Mouse (Mus musculus): ENCODE measurements at regions not wholly inside any gene's neighbourhood (a gene's known extent, or its start where the extent isn't known, plus 50 kb on each side); places are given as distances from the start of the nearest gene placed in this dataset.

DNA sequence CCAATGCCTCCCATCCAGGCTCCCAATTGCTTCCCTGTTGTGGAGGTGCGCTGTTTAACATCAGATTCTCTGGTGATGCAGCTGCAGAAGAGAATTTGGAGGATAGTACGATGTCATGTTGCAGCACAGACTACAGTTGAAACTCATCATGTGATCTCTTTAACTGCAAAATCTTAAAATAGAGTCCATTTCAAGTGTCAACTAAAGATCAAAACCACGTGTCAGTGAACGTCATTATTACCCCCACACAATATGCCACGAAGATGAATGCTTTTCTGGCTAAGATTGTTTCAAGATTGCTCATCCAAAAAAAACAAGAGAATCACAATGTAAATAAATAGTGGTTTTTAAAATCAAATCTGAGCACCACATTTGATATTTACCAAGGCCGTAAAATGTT, 343.7 kb upstream of the Fam98a start:
- DNase-seq (ENCODE audit: low spot score), result no peak

DNA sequence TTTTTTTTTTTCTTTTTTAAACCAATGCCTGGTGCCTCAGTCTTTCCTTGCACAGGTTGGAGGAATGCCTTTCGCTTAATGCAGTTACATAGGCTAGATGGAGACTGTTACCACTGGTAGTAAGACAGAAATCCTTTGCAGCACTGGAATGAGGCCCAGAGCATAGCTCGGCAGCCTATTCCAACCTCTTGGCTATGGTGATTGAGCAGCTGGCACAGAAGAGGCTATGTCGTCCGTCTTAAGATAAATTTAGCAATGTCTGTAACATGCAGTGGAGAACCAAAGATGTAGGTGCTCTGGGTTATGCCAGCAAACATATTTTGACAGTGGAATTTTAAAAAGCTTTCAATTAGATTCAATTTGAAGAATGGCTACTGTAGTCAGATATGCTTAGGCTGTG, 343.2 kb upstream of the Fam98a start:
- no peak for DNase-seq (ENCODE audit: low spot score)

DNA sequence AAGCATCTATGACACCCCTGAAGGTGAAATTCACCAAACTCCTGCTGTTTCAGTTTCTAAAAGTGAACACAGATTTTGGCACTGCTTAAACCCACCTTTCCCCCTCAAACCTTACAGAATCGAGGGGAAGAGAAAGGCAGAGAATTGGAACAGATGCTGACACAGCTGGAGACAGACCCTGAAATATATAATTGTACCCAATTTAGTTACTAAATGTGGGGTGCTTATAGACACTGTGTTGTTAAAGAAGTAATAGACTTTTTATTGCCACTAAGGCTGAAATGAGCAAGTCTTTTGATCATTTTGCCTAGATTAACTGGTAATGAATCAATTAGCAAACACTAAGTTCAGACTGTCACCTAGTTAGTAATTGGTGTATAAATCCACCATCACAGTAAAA, 341.8 kb upstream of the Fam98a start:
- no peak for DNase-seq (ENCODE audit: low spot score)

DNA sequence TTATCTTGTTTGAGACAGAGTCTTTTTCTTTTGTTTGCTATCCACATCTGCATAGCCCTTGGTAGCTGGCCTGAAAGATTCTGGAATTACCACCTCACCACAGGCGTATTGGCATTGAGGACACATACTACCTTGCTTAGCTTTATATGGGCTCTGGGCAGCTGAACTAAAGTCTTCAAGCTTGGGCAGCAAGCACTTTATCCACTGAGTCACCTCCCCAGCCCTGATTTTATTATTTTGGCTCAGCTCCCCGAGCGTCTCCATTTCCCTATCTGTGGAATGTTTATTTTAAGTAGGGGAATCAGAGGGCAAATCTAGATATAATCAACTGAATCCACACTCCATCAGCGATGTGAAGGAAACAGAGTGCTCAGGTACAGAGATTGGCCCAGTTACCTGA, 340.4 kb upstream of the Fam98a start:
- no peak for DNase-seq (ENCODE audit: low spot score)

DNA sequence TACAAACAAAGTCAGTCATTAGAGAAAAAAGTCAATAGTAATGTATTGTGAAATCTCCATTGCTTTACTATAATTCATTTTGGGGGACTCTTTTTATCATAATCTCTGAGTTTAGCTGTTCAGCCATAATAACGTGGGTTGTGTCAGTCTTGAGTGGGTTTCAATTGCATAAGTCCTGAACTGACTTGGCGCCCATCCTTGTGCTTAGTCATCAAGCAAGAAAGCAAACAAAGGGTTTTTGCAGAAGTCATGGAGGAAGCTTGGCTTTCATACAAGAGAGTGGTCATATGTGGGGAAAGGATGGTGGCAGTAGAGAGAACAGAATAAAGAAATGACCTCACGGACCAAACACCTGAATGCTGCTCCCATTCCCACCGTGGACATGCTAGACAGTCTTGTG, 339.8 kb upstream of the Fam98a start:
- DNase-seq (ENCODE audit: low spot score), result no peak

DNA sequence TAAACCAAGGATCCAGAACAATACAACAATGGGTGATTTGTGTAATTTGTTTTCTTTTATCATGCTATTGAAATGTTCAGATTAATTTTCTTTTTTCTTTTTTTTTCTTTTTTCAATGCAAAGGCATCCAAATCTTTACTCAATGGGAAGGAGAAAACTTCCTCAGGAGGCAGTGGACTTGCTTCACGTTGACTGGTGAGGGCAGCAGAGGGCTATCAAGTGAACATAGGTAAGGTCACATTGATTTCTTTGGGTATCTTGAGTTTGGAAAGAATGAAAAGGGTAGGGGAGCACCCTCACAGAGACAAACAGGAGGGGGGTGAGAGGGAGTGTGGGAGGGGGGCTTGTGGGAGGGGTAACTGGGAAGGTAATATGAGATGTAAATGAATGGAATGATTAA, 326.1 kb upstream of the Fam98a start:
- DNase-seq (ENCODE audit: low spot score), result no peak

DNA sequence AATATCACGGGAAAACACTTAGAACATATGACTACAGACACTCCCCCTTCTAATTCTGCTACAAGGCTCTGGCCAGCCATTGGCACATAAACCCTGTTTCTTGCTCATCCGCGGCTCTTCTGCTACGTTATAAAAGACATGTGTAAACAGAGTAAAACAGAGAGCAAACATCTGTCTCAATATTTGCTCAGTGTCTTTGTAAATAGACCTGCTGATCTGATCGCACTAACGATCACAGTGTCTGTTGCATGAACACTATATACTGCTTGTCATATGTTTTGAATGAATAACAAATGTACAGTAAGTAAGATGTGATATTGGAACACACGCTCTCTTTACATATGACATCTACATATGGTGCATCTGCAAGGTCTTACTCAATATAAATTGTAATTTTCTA, 325.1 kb upstream of the Fam98a start:
- DNase-seq (ENCODE audit: low spot score), result no peak

DNA sequence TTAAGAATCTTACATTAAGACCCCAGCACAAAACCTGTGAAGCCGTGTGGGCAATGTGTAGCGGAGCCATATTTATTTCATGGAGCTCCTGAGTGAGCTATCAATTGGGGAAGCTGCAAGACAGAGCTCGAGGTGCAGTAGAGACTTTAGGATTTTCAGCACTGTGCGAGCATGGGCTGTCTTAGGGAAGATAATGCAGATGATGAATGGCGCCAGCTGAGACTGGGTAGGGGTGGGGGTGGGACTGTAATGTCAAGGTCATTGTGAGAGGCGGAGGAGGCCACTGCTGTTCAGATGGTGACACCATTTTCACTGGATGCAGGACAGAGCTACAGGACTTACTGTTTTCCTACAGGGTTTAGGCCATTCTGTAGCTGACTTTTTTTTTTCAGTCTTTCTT, 322.8 kb upstream of the Fam98a start:
- no peak for DNase-seq (ENCODE audit: low spot score)

DNA sequence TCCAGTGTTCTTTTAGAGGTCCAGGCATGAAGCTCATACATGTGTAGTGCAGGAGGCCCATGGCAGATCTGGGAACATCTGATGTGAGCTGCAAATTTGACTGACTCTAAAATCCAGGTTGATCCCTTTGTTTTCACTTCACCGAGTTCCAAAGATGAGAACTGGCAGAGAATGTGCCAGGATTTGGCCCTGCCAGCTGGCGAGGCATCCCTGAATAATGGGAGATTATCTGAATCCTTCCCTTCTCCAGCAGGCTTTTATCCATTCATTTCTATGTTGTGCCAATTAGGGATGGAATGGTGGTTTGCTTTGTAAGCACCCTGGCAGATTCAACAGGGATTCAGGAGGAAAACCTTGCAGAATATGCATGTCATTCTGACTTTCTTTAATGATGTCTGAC, 318.7 kb upstream of the Fam98a start:
- no peak for DNase-seq (ENCODE audit: low spot score)

DNA sequence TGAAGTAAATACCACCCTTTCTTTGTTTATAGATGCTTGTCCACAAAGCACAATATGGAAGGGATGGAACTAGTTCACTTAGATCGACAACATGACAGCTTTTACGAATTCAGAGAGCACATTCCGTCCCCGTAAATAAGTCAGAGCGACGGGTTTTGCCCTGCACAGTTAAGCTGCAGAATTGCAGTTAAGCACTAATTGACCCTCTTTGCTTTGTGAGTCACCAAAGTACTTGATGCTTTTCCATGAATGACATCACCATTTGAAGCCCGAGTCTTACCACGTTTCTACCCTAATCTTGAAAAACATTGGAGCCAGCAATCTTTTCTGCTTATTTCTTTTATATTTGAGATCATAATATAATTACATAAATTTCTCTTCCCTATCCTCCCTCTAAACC, 305.3 kb upstream of the Fam98a start:
- peak; percentile 9 for DNase-seq (ENCODE audit: low spot score)

DNA sequence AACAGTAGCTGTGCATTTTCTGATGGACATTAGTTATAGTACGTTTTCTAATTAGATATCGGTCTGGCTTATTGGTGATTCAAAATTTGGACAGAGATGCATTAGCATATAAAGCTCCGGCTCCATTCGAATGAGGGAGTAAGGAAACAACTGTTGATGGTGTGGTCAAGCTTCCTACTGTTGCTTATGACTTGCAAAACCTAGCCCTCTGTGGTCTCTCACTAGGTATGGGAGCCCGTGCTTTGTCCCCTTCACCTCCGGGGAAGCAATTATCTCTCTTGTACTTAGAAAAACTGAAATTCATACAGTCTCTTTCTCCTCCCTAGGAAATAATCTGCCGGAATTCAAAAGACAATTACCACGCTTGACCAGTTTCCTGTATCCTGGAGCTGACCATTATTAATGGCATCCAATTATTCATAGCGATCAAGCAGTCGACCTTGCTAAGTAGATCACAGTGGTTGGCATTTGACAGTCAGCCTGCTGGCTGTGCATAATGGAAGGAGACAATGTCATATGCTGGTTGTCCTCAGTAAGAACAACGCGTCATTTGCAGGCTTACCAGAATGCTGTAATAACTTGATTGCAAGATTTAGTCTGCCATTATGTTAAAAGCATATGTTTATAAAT, 264.4 kb upstream of the Fam98a start:
- DNase-seq (ENCODE audit: low spot score), result no peak

DNA sequence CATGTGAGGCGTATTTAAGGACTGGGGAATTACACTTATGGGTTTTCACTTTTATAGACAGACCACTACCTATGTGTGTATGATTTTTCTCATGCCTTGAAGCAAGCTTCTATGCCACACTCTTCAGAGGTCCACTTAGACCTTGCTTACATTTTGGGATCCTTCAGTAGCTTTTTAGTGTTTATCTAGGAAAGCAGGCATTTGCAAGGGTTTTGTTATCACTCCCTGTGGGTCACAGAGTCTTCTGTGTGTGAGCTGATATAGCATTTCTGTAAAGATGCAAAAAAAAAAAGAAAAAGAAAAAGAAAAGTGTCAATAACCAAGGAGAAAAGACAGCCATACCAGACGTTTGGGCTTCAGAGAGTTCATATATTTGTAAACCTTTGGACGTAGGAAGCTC, 260.4 kb upstream of the Fam98a start:
- no peak for DNase-seq (ENCODE audit: low spot score)

DNA sequence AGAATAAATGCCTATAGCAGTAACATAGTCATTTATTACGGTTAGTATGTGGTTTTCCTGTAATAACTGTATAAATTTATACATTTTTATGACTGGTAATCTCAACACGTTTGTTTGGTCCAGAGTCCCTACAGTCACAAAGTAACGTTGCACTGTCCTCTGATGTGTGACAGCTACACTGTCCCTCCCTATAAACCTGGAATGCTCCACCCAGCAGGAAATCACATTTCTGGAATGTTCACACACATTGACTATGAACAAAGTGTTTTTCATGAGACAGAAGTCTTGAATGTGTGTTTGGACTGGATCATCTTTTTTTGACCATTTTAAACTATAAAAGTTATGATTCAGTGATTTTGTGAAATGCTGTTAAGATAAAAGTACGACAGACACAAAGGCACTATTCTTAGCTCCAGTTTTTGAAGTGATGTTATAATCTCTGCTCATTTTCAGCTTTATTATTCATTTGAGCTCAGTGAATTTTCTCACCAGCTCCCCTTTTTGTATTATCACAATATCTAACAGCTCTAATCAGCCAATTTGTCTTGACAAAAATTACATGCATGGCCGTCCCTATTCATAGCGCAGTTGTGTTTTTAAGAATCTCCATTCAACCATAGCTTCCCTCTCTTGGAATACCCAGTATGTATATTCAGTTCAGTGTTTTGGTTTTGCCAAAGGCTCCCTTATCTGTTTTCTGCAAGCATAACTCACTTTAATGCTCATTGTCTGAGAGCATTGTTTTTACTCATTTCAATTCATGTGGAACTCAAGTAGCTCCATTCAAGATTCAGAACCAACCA, 257.0 kb upstream of the Fam98a start:
- no peak for DNase-seq (ENCODE audit: low spot score)

DNA sequence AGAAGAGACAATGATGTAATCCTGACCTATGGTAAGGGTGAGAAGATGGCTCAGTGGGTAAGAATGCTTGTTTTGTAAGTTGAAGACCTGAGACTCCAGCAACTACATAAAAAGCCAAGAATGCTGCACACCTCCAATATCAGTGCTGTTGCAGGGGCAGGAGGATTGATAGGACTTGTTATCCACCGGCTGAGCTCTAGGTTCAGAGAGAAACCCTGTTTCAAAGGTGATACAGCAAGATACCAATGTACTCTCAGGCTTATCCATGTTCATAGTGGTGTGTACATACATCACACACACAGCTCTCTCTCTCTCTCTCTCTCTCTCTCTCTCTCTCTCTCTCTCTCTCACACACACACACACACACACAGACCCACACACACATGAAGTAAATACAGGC, 256.3 kb upstream of the Fam98a start:
- no peak for DNase-seq (ENCODE audit: low spot score)

DNA sequence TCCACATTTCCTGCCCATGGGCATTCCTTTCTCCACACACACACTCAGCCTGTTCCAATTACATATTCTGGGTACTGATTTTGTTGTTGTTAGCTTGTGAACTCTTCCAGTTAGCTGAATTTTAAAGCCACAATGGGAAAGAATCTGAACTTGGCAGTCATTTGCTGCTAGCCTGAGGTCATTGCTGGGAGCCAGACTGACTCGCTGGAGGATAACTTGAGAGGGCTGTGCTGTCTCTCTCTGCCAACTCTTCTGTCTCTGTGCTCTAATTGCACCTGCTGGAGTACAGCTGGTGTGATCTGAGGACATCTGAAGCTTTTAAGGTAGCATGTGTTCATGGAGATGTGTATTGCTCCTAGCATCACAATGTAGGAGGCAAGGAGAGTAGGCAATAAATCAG, 252.6 kb upstream of the Fam98a start:
- peak; percentile 28 for DNase-seq (ENCODE audit: low spot score)

DNA sequence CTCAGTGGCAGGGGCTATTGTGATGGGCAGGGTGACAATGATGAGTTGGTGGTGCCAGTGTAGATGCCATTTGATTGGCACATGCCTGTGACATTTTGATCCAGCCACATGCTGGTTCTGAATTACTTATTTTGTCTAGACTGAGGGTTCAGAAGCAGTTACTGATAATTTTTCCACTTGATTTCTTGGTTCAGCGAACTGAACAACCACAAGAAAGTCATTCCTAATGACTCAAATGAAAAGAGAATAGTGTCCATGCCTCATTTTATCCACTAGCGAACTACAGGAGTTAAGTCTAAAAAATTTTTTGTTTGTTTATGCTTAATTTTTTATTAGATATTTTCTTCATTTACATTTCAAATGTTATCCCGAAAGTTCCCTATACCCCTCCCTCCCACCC, 244.6 kb upstream of the Fam98a start:
- DNase-seq (ENCODE audit: low spot score), result no peak

DNA sequence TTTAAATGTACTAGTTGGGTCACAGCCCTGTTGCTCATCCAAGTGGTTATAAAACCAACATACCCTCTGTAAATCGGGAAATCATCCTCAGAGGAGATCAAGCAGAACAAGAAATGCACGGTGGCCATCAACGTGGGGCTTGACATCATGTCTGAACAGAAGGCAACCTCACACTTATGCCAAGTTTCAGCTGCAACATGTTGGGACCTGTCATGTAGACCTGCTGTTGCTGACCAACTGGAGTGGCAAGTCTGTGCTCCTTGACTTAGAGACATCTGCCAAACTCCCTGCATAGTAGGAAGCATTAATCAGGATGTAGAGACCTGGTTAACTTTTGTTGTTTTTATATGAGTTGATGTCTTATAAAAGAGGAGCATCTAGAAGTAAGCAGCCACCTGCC, 244.0 kb upstream of the Fam98a start:
- no peak for DNase-seq (ENCODE audit: low spot score)

DNA sequence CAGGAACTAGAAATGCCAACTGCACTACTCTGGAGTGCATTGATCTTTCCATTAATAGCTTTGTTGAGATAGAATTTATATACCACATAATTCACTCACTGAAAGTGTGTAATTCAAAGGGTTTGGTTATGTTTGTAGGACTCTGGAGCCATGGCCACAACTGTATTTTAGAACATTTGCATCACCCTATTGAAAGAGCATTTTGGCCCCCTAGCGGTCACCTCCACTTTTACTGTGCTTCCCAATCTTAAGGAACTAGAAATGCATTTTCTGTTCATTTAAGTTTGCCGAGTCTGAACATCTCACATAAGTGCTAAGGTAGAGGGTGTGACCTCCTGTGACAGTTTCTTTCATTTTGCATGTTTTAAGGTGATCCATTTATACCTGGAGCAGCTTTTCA, 228.0 kb upstream of the Fam98a start:
- no peak for DNase-seq (ENCODE audit: low spot score)

DNA sequence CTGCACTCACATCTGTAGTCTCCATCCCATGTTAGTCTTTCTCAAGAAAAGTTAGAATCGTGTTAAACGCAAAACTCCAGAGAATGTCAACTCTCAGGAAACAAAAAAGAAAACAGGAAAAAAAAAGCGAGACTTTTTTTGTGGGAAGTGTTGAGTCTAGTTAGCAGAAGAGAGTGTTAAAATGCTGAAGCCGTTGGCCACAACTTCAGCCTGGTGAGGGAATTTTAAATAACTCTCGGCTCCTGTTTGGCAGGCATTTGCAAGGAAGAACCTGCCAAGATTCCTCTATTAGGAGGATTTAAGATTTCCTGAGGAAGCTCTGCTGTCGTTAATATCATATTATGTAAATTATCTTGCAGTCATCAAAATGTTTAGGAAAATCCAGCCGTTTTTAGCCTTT, 224.9 kb upstream of the Fam98a start:
- no peak for DNase-seq (ENCODE audit: low spot score)

DNA sequence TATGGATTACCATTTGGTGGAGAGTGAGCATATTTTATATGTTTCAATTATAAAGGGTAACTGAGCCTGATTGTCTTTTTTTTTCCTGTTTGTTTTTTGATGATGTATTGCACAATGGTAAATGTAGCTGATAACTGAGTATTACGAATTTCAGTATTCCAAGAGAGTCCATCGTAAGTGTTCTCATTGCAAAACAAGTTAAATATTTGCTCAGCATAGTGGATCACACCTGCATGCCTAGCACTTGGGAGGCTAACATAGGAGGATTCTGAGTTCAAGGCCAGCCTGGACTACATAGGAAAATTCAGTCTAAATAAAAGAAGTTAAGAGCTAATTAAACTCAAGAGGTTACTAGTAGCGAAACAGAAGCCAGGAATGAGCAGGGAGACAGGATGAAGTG, 223.8 kb upstream of the Fam98a start:
- no peak for DNase-seq (ENCODE audit: low spot score)

DNA sequence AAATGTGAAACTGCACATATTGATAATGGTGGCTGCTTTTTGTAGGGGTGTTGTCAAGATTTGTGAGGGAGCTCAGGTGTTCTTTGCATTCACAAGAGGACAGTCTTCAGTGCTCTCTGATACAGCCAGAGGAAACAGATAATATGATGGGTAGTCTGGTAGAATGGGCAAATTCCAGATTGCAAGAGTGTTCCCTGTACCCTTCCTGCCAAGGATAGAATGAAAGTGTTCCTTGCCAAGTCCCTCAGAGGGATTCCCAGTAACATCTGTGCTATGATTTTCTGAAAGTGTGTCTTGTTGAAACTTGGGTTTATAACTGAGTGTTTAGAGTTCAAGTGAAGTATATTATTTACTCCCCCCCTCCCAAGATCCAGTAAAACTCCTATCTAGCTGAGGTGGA, 221.1 kb upstream of the Fam98a start:
- DNase-seq (ENCODE audit: low spot score), result no peak

DNA sequence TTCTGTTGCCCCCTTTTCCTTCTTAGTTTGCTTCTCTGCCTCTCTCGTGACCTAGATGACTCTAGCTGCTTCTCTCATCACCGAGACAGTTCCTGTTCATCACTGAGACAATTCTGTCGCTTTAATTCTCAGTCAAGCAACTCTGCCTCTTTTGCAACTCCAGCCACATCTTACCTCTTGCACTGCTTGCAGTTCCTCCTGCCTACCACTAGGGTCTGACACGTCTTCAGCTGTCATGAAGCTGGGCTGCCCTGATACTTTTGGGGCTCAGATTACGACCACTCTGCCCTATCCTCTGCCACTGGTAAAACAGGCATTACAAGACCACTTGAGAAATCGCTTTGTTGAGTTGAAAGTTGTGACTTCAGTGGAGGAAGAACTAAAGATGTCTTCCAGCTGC, 216.9 kb upstream of the Fam98a start:
- DNase-seq (ENCODE audit: low spot score), result no peak

DNA sequence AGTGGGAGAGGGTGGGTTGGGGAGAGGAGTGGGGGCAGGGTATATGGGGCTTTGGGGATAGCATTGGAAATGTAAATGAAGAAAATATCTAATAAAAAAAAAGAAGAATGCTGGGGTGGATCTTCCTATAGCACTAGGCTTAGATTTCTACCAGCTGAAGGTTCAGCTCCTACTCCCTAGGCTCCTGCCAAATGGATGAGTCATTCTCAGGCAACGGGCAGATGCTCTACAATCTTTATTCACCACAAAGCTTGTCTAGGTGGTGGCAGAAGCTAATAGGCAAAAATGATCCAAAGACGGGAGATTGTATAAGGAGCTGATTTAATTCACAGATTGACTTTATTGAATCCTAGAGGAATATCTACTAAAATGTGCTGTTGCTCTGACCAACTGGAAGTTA, 211.6 kb upstream of the Fam98a start:
- no peak for DNase-seq (ENCODE audit: low spot score)

DNA sequence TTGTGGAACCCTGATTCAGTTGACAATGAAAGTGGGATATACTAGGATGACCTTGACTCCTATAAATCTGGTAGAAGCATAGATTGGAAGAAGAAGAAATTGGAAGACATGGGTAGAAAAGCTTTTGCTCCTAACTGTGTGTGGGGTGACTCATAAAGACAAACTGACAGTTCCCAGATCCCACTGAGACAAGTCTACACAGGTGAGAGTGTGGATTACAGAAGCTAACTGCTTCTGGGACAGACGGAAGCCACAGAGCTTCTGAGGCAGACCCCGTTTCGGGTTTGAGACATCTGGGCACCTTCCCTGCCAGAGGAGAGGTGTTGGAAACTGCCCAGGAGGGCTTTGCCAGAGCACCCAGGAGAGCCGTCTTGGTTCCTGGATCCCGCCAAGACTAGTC, 204.7 kb upstream of the Fam98a start:
- DNase-seq (ENCODE audit: low spot score), result no peak

All from gastrocnemius, adult 18-20 months (tissue).